Mouse (Mus musculus) kidney, postnatal 0 days (tissue): ENCODE measurements around the gene Ern1. TPM values are rescaled to one million over a fixed set of nuclear protein-coding genes. Genes with fewer than 3 reads are reported as not detected.
A peak's percentile ranks its signal among the peaks of the same experiment; 100 is the strongest.

Experiments used
- ATAC-seq: fragments of 200-750 bp; cut with Nextera tagmentation; replicated peaks from 2 replicates; pipeline ENCODE4 v1.8.0; 2017; ENCODE audit warnings: low read depth, moderate number of reproducible peaks, moderate TSS enrichment, moderate library complexity; ENCODE audit not compliant: low FRiP score
- DNase-seq: peaks from one replicate; pipeline ENCODE4 v3.0.0-alpha.2; 2016; ENCODE audit warnings: low spot score
- H3K27ac ChIP-seq: fragments of 300-500 bp; sonication (generic); 2 replicates; pipeline ENCODE4 v1.5.1; 2014; ENCODE audit warnings: mild to moderate bottlenecking
- H3K27me3 ChIP-seq: fragments of 300-500 bp; sonication (generic); 2 replicates; pipeline ENCODE4 v1.6.1; 2014; ENCODE audit warnings: low read length, mixed read lengths; ENCODE audit not compliant: insufficient read depth
- H3K36me3 ChIP-seq: fragments of 300-500 bp; sonication (generic); 2 replicates; pipeline ENCODE4 v1.6.1; 2014; ENCODE audit warnings: low read length, mixed read lengths; ENCODE audit not compliant: insufficient read depth
- H3K4me1 ChIP-seq: fragments of 300-500 bp; sonication (generic); replicated peaks from 2 replicates; pipeline ENCODE4 v1.6.1; 2014; ENCODE audit warnings: antibody characterized with exemption, low read length, mixed read lengths; ENCODE audit not compliant: insufficient read depth
- H3K4me2 ChIP-seq: fragments of 300-500 bp; sonication (generic); 2 replicates; pipeline ENCODE4 v1.6.1; 2014; ENCODE audit warnings: mild to moderate bottlenecking, low read length, moderate library complexity, mixed read lengths
- H3K4me3 ChIP-seq: fragments of 300-500 bp; sonication (generic); replicated peaks from 2 replicates; pipeline ENCODE4 v1.5.1; 2014; ENCODE audit warnings: low read depth, low read length
- H3K9ac ChIP-seq: fragments of 300-500 bp; sonication (generic); 2 replicates; pipeline ENCODE4 v1.6.1; 2014; ENCODE audit warnings: low read depth, low read length
- H3K9me3 ChIP-seq: fragments of 300-500 bp; sonication (generic); replicated peaks from 2 replicates; pipeline ENCODE4 v1.6.1; 2016; ENCODE audit warnings: low read length, inconsistent platforms, mixed read lengths
- CTCF ChIP-seq: IDR thresholded peaks from 2 replicates; pipeline ENCODE4 v1.5.1; 2016; ENCODE audit warnings: antibody characterized with exemption, low read depth, mild to moderate bottlenecking, moderate library complexity
- WGBS: fragments of 180-500 bp; shearing (Covaris S2); extraction: QIAGEN DNeasy Blood & Tissue Kit; methylation state at CpG from one replicate; pipeline ENCODE4 v1.1.7; 2014; 5-methylcytosine and 5-hydroxymethylcytosine counted together
- polyA plus RNA-seq: library from polyadenylated mRNA; unstranded; fragments of >200 nt; fragmentation: Nextera tagmentation; extraction: Ambion mirVana; gene quantifications from 2 replicates; pipeline ENCODE4 v1.2.1, GENCODE M21; 2015

Gene Ern1
- polyA plus RNA-seq, 1 experiment from 2014 or later: 3.3 TPM

GRCm38 (mm10) chr11:106391546-106392188 lies 96.0 kb downstream of the Ern1 start:
- 34% methylated on average over 6 of the region's 6 CpGs for WGBS

GRCm38 (mm10) chr11:106390757-106391156 lies 96.9 kb downstream of the Ern1 start:
- no peak for ATAC-seq
- no peaks in the 10 kb centered on the region for H3K9me3 ChIP-seq
- WGBS: 25% methylated on average over 3 of the region's 3 CpGs
- H3K27ac ChIP-seq: peak overlapping the region; percentile 5; the same call in 1 of the 2 replicates
- H3K27me3 ChIP-seq: no peaks in the 10 kb centered on the region
- H3K4me2 ChIP-seq: no peak overlapping the region
- no peak for TF ChIP-seq CTCF
- no peak overlapping the region for H3K9ac ChIP-seq
- peak; percentile 15 for DNase-seq
- H3K4me1 ChIP-seq: peaks cover 9% of the 10 kb centered on the region
- H3K36me3 ChIP-seq: no peaks in the 10 kb centered on the region
- no peak overlapping the region for H3K4me3 ChIP-seq

More at GRCm38 (mm10) chr11:106391546-106392188, 96.0 kb downstream of the Ern1 start:
- Histone ChIP-seq H3K9ac (no peak overlapping the region), H3K4me3 (no peak overlapping the region), H3K36me3 (no peaks in the 10 kb centered on the region), H3K9me3 (no peaks in the 10 kb centered on the region), H3K27me3 (no peaks in the 10 kb centered on the region), H3K4me1 (peaks cover 9% of the 10 kb centered on the region), H3K4me2 (no peak overlapping the region), H3K27ac (no peak overlapping the region)
- peak; percentile 89 for DNase-seq
- ATAC-seq: peak; percentile 41; the same call in 1 of the 2 replicates
- peak; percentile 96 for TF ChIP-seq CTCF

GRCm38 (mm10) chr11:106389611-106390010 lies 98.0 kb downstream of the Ern1 start:
- no peaks in the 10 kb centered on the region for H3K9me3 ChIP-seq
- H3K9ac ChIP-seq: no peak overlapping the region
- H3K4me3 ChIP-seq: no peak overlapping the region
- DNase-seq: peak; percentile 71
- no peaks in the 10 kb centered on the region for H3K27me3 ChIP-seq
- H3K27ac ChIP-seq: peak overlapping the region; percentile 31; the same call in 1 of the 2 replicates
- H3K4me2 ChIP-seq: no peak overlapping the region
- peaks cover 9% of the 10 kb centered on the region for H3K4me1 ChIP-seq
- 9% methylated on average over 3 of the region's 3 CpGs for WGBS
- H3K36me3 ChIP-seq: no peaks in the 10 kb centered on the region
- no peak for ATAC-seq
- no peak for TF ChIP-seq CTCF

GRCm38 (mm10) chr11:106387791-106388216 lies 99.8 kb downstream of the Ern1 start, which contains the start of gene Icam2:
Gene Icam2 (minus strand): TSS chr11:106388075.
- WGBS: 68% methylated on average over 6 of the region's 6 CpGs
- DNase-seq (peak; percentile 16), ATAC-seq (no peak)
- peaks cover 9% of the 10 kb centered on the region for H3K4me1 ChIP-seq
- no peak within 1 kb of the TSS for H3K4me3 ChIP-seq
- H3K9me3 ChIP-seq: no peaks in the 10 kb centered on the region
- no peak for TF ChIP-seq CTCF
- peak within 1 kb of the TSS; percentile 10; the same call in 1 of the 2 replicates for H3K27ac ChIP-seq
- no peak within 1 kb of the TSS for H3K4me2 ChIP-seq
- H3K9ac ChIP-seq: no peak within 1 kb of the TSS
- no peaks in the 10 kb centered on the region for H3K36me3 ChIP-seq
- H3K27me3 ChIP-seq: no peaks in the 10 kb centered on the region

- H3K4me2 ChIP-seq: no peak overlapping the region
- H3K4me1 ChIP-seq: peaks cover 9% of the 10 kb centered on the region
- H3K4me3 ChIP-seq: no peak overlapping the region
- no peaks in the 10 kb centered on the region for H3K27me3 ChIP-seq
- no peak overlapping the region for H3K9ac ChIP-seq
- WGBS: 72% methylated on average over 6 of the region's 6 CpGs
- H3K27ac ChIP-seq: no peak overlapping the region
- no peak for TF ChIP-seq CTCF
- no peak for DNase-seq
- no peak for ATAC-seq
- no peaks in the 10 kb centered on the region for H3K36me3 ChIP-seq
- H3K9me3 ChIP-seq: no peaks in the 10 kb centered on the region
These were observed 100.6 kb downstream of the Ern1 start for GRCm38 (mm10) chr11:106387020-106387419.

- Histone ChIP-seq H3K4me3 (no peak overlapping the region), H3K4me1 (peaks cover 9% of the 10 kb centered on the region), H3K27ac (no peak overlapping the region), H3K9ac (no peak overlapping the region), H3K36me3 (no peaks in the 10 kb centered on the region), H3K27me3 (no peaks in the 10 kb centered on the region), H3K4me2 (no peak overlapping the region), H3K9me3 (no peaks in the 10 kb centered on the region)
- 90% methylated on average over 3 of the region's 3 CpGs for WGBS
- TF ChIP-seq CTCF: no peak
- DNase-seq: no peak
- no peak for ATAC-seq
These were observed 101.2 kb downstream of the Ern1 start for GRCm38 (mm10) chr11:106386409-106386808.
